Mouse (Mus musculus): Measurements from ENCODE around the gene Scamp2. TPM values are rescaled to one million over a fixed set of nuclear protein-coding genes. Genes with fewer than 3 reads are reported as not detected.

The Scamp2 gene
- polyA plus RNA-seq, 1 experiment from 2014 or later: 24.9 TPM

- Histone ChIP-seq H3K4me1 (replicated peaks) (peaks cover 7% of the 10 kb centered on the region), H3K27me3 (no peaks in the 10 kb centered on the region), H3K9me3 (replicated peaks) (no peaks in the 10 kb centered on the region), H3K9ac (no peak overlapping the region), H3K4me3 (replicated peaks) (no peak overlapping the region), H3K4me2 (no peak overlapping the region), H3K36me3 (replicated peaks) (peaks cover 49% of the 10 kb centered on the region), H3K27ac (replicated peaks) (no peak overlapping the region)
- 71% methylated on average over 1 of the region's 1 CpGs for WGBS (ENCODE audit: insufficient replicate concordance)
- ATAC-seq (ENCODE audit: insufficient read depth): no peak
Measured at GRCm38 (mm10) chr9:57531946-57532345, 28.8 kb upstream of the Scamp2 start.

GRCm38 (mm10) chr9:57536362-57536761, 24.4 kb upstream of the Scamp2 start:
- Histone ChIP-seq H3K9me3 (replicated peaks) (no peaks in the 10 kb centered on the region), H3K36me3 (replicated peaks) (peaks cover 52% of the 10 kb centered on the region), H3K4me3 (replicated peaks) (peak overlapping the region; percentile 89; the same call in 1 of the 2 replicates), H3K4me1 (replicated peaks) (peaks cover 32% of the 10 kb centered on the region), H3K9ac (no peak overlapping the region), H3K27me3 (no peaks in the 10 kb centered on the region), H3K4me2 (peak overlapping the region; percentile 84), H3K27ac (replicated peaks) (no peak overlapping the region)
- ATAC-seq (ENCODE audit: insufficient read depth): no peak
- WGBS (ENCODE audit: insufficient replicate concordance): 79% methylated on average over 5 of the region's 5 CpGs

GRCm38 (mm10) chr9:57537044-57537727, 23.6 kb upstream of the Scamp2 start, which contains the start of gene Fam219b:
TSS of gene Fam219b (plus strand) at chr9:57537528.
- Histone ChIP-seq H3K4me2 (peak within 1 kb of the TSS; percentile 84), H3K9ac (peak within 1 kb of the TSS; percentile 88), H3K36me3 (replicated peaks) (peaks cover 47% of the 10 kb centered on the region), H3K4me3 (replicated peaks) (peak within 1 kb of the TSS; percentile 89), H3K27me3 (no peaks in the 10 kb centered on the region), H3K4me1 (replicated peaks) (peaks cover 32% of the 10 kb centered on the region), H3K9me3 (replicated peaks) (no peaks in the 10 kb centered on the region), H3K27ac (replicated peaks) (peak within 1 kb of the TSS; percentile 83)
- peak; percentile 86 for ATAC-seq (ENCODE audit: insufficient read depth)
- 2% methylated on average over 45 of the region's 45 CpGs for WGBS (ENCODE audit: insufficient replicate concordance)

GRCm38 (mm10) chr9:57537728-57538181, 23.0 kb upstream of the Scamp2 start:
- H3K4me3 ChIP-seq (replicated peaks): peak overlapping the region; percentile 89
- WGBS (ENCODE audit: insufficient replicate concordance): under 1% methylated on average over 24 of the region's 24 CpGs
- H3K4me1 ChIP-seq (replicated peaks): peaks cover 32% of the 10 kb centered on the region
- H3K4me2 ChIP-seq: peak overlapping the region; percentile 84
- H3K36me3 ChIP-seq (replicated peaks): peaks cover 47% of the 10 kb centered on the region
- H3K27me3 ChIP-seq: no peaks in the 10 kb centered on the region
- no peak for ATAC-seq (ENCODE audit: insufficient read depth)
- H3K9ac ChIP-seq: peak overlapping the region; percentile 88
- no peaks in the 10 kb centered on the region for H3K9me3 ChIP-seq (replicated peaks)
- peak overlapping the region; percentile 83 for H3K27ac ChIP-seq (replicated peaks)

GRCm38 (mm10) chr9:57539550-57539949, 21.2 kb upstream of the Scamp2 start:
- no peak for ATAC-seq (ENCODE audit: insufficient read depth)
- Histone ChIP-seq H3K4me2 (no peak overlapping the region), H3K9ac (no peak overlapping the region), H3K9me3 (replicated peaks) (no peaks in the 10 kb centered on the region), H3K27ac (replicated peaks) (no peak overlapping the region), H3K4me3 (replicated peaks) (no peak overlapping the region), H3K4me1 (replicated peaks) (peaks cover 32% of the 10 kb centered on the region), H3K36me3 (replicated peaks) (peaks cover 53% of the 10 kb centered on the region), H3K27me3 (no peaks in the 10 kb centered on the region)
- WGBS (ENCODE audit: insufficient replicate concordance): 78% methylated on average over 2 of the region's 2 CpGs

GRCm38 (mm10) chr9:57541312-57541711, 19.4 kb upstream of the Scamp2 start:
- no peaks in the 10 kb centered on the region for H3K27me3 ChIP-seq
- no peak overlapping the region for H3K4me2 ChIP-seq
- H3K4me3 ChIP-seq (replicated peaks): no peak overlapping the region
- H3K9me3 ChIP-seq (replicated peaks): no peaks in the 10 kb centered on the region
- no peak for ATAC-seq (ENCODE audit: insufficient read depth)
- peaks cover 32% of the 10 kb centered on the region for H3K4me1 ChIP-seq (replicated peaks)
- WGBS (ENCODE audit: insufficient replicate concordance): 7% methylated on average over 1 of the region's 1 CpGs
- H3K27ac ChIP-seq (replicated peaks): no peak overlapping the region
- H3K36me3 ChIP-seq (replicated peaks): peaks cover 66% of the 10 kb centered on the region
- no peak overlapping the region for H3K9ac ChIP-seq

GRCm38 (mm10) chr9:57543951-57544350, 16.8 kb upstream of the Scamp2 start:
- Histone ChIP-seq H3K4me1 (replicated peaks) (peaks cover 20% of the 10 kb centered on the region), H3K9ac (no peak overlapping the region), H3K27me3 (no peaks in the 10 kb centered on the region), H3K36me3 (replicated peaks) (peaks cover 76% of the 10 kb centered on the region), H3K4me3 (replicated peaks) (no peak overlapping the region), H3K4me2 (no peak overlapping the region), H3K27ac (replicated peaks) (no peak overlapping the region), H3K9me3 (replicated peaks) (no peaks in the 10 kb centered on the region)
- WGBS (ENCODE audit: insufficient replicate concordance): 69% methylated on average over 3 of the region's 3 CpGs
- ATAC-seq (ENCODE audit: insufficient read depth): no peak

- H3K9ac ChIP-seq: no peak overlapping the region
- peaks cover 52% of the 10 kb centered on the region for H3K36me3 ChIP-seq (replicated peaks)
- peaks cover 28% of the 10 kb centered on the region for H3K4me1 ChIP-seq (replicated peaks)
- no peak overlapping the region for H3K27ac ChIP-seq (replicated peaks)
- H3K4me3 ChIP-seq (replicated peaks): no peak overlapping the region
- no peak for ATAC-seq (ENCODE audit: insufficient read depth)
- H3K27me3 ChIP-seq: no peaks in the 10 kb centered on the region
- H3K4me2 ChIP-seq: 0 out of 2 replicates have a peak overlapping the region, but pooled peaks have one; percentile 10
- H3K9me3 ChIP-seq (replicated peaks): no peaks in the 10 kb centered on the region
- 17% methylated on average over 5 of the region's 5 CpGs for WGBS (ENCODE audit: insufficient replicate concordance)
Measured at GRCm38 (mm10) chr9:57547287-57547686, 13.5 kb upstream of the Scamp2 start.

GRCm38 (mm10) chr9:57547869-57548268, 12.9 kb upstream of the Scamp2 start:
- Histone ChIP-seq H3K4me3 (replicated peaks) (no peak overlapping the region), H3K9ac (no peak overlapping the region), H3K4me2 (peak overlapping the region; percentile 10; the same call in 1 of the 2 replicates), H3K4me1 (replicated peaks) (peaks cover 33% of the 10 kb centered on the region), H3K27me3 (no peaks in the 10 kb centered on the region), H3K9me3 (replicated peaks) (no peaks in the 10 kb centered on the region), H3K36me3 (replicated peaks) (peaks cover 46% of the 10 kb centered on the region), H3K27ac (replicated peaks) (no peak overlapping the region)
- WGBS (ENCODE audit: insufficient replicate concordance): 79% methylated on average over 11 of the region's 11 CpGs
- no peak for ATAC-seq (ENCODE audit: insufficient read depth)

- 85% methylated on average over 4 of the region's 4 CpGs for WGBS (ENCODE audit: insufficient replicate concordance)
- Histone ChIP-seq H3K27me3 (no peaks in the 10 kb centered on the region), H3K4me1 (replicated peaks) (peaks cover 36% of the 10 kb centered on the region), H3K4me2 (no peak overlapping the region), H3K9me3 (replicated peaks) (no peaks in the 10 kb centered on the region), H3K4me3 (replicated peaks) (no peak overlapping the region), H3K27ac (replicated peaks) (no peak overlapping the region), H3K9ac (no peak overlapping the region), H3K36me3 (replicated peaks) (peaks cover 33% of the 10 kb centered on the region)
- ATAC-seq (ENCODE audit: insufficient read depth): no peak
Measured at GRCm38 (mm10) chr9:57549186-57549585, 11.6 kb upstream of the Scamp2 start.

- no peaks in the 10 kb centered on the region for H3K9me3 ChIP-seq (replicated peaks)
- H3K27me3 ChIP-seq: no peaks in the 10 kb centered on the region
- H3K4me3 ChIP-seq (replicated peaks): no peak overlapping the region
- H3K4me1 ChIP-seq (replicated peaks): peaks cover 36% of the 10 kb centered on the region
- no peak for ATAC-seq (ENCODE audit: insufficient read depth)
- H3K27ac ChIP-seq (replicated peaks): no peak overlapping the region
- 70% methylated on average over 11 of the region's 11 CpGs for WGBS (ENCODE audit: insufficient replicate concordance)
- H3K36me3 ChIP-seq (replicated peaks): peaks cover 22% of the 10 kb centered on the region; the same call in 1 of the 2 replicates
- no peak overlapping the region for H3K9ac ChIP-seq
- no peak overlapping the region for H3K4me2 ChIP-seq
Measured at GRCm38 (mm10) chr9:57550126-57550862, 10.4 kb upstream of the Scamp2 start.
